Mouse (Mus musculus) lung, embryonic 16.5 days (tissue): ENCODE measurements around the gene Car5a. TPM values are rescaled to one million over a fixed set of nuclear protein-coding genes. Genes with fewer than 3 reads are reported as not detected.

Experiments
- ATAC-seq: fragments of 200-750 bp; cut with Nextera tagmentation; 2 replicates; pipeline ENCODE4 v1.8.0; 2017; ENCODE audit warnings: low read depth, mild to moderate bottlenecking, moderate library complexity
- H3K27ac ChIP-seq: fragments of 300-500 bp; sonication (generic); 2 replicates; pipeline ENCODE4 v1.5.1; 2014; ENCODE audit warnings: mild to moderate bottlenecking, control low read depth, low read length
- H3K27me3 ChIP-seq: fragments of 300-500 bp; sonication (generic); 2 replicates; pipeline ENCODE4 v1.6.1; 2014; ENCODE audit warnings: low read depth, low read length, mixed read lengths; ENCODE audit not compliant: control insufficient read depth, insufficient read depth
- H3K36me3 ChIP-seq: fragments of 300-500 bp; sonication (generic); 2 replicates; pipeline ENCODE4 v1.6.1; 2014; ENCODE audit warnings: low read length; ENCODE audit not compliant: control insufficient read depth, insufficient read depth
- H3K4me1 ChIP-seq: fragments of 300-500 bp; sonication (generic); replicated peaks from 2 replicates; pipeline ENCODE4 v1.6.1; 2014; ENCODE audit warnings: low read length, mixed read lengths; ENCODE audit not compliant: control insufficient read depth, insufficient read depth
- H3K4me2 ChIP-seq: fragments of 300-500 bp; sonication (generic); 2 replicates; pipeline ENCODE4 v1.6.1; 2014; ENCODE audit warnings: low read depth, low read length, control low read depth
- H3K4me3 ChIP-seq: fragments of 300-500 bp; sonication (generic); 2 replicates; pipeline ENCODE4 v1.5.1; 2014; ENCODE audit warnings: mild to moderate bottlenecking, low read length, control low read depth
- H3K9ac ChIP-seq: fragments of 300-500 bp; sonication (generic); 2 replicates; pipeline ENCODE4 v1.6.1; 2014; ENCODE audit warnings: low read length, control low read depth
- H3K9me3 ChIP-seq: fragments of 300-500 bp; sonication (generic); 2 replicates; pipeline ENCODE4 v1.6.1; 2016; ENCODE audit warnings: low read length; ENCODE audit not compliant: control insufficient read depth
- WGBS: fragments of 180-500 bp; shearing (Covaris S2); extraction: QIAGEN DNeasy Blood & Tissue Kit; methylation state at CpG from one replicate; pipeline ENCODE4 v1.1.7; 2014; 5-methylcytosine and 5-hydroxymethylcytosine counted together
- polyA plus RNA-seq: library from polyadenylated mRNA; unstranded; fragments of >200 nt; fragmentation: Nextera tagmentation; extraction: Ambion mirVana; gene quantifications from 2 replicates; pipeline ENCODE4 v1.2.1, GENCODE M21; 2015

The Car5a gene
- not detected in 2 replicates for polyA plus RNA-seq

GRCm38 (mm10) chr8:121944831-121945230 lies at the start of gene Car5a:
Gene Car5a (minus strand): TSS chr8:121944904.
- Histone ChIP-seq H3K4me3 (no peak within 1 kb of the TSS), H3K27me3 (no peaks in the 10 kb centered on the region), H3K4me2 (no peak within 1 kb of the TSS), H3K4me1 (peaks cover 20% of the 10 kb centered on the region; the same call in 1 of the 2 replicates), H3K36me3 (no peaks in the 10 kb centered on the region), H3K9me3 (no peaks in the 10 kb centered on the region), H3K9ac (no peak within 1 kb of the TSS), H3K27ac (no peak within 1 kb of the TSS)
- ATAC-seq: no peak

GRCm38 (mm10) chr8:121992911-121993310 lies 48.2 kb upstream of the Car5a start:
- Histone ChIP-seq H3K4me2 (no peak overlapping the region), H3K9me3 (no peaks in the 10 kb centered on the region), H3K4me3 (no peak overlapping the region), H3K36me3 (peaks cover 22% of the 10 kb centered on the region), H3K9ac (no peak overlapping the region), H3K27ac (no peak overlapping the region), H3K4me1 (no peaks in the 10 kb centered on the region), H3K27me3 (no peaks in the 10 kb centered on the region)
- WGBS: 71% methylated on average over 4 of the region's 4 CpGs
- no peak for ATAC-seq

- Histone ChIP-seq H3K9ac (no peak overlapping the region), H3K27me3 (no peaks in the 10 kb centered on the region), H3K4me2 (no peak overlapping the region), H3K27ac (no peak overlapping the region), H3K4me1 (no peaks in the 10 kb centered on the region), H3K4me3 (no peak overlapping the region), H3K9me3 (no peaks in the 10 kb centered on the region), H3K36me3 (peaks cover 16% of the 10 kb centered on the region)
- ATAC-seq: no peak
- 83% methylated on average over 7 of the region's 7 CpGs for WGBS
Observed at GRCm38 (mm10) chr8:121991611-121992010, 46.9 kb upstream of the Car5a start.

DNA sequence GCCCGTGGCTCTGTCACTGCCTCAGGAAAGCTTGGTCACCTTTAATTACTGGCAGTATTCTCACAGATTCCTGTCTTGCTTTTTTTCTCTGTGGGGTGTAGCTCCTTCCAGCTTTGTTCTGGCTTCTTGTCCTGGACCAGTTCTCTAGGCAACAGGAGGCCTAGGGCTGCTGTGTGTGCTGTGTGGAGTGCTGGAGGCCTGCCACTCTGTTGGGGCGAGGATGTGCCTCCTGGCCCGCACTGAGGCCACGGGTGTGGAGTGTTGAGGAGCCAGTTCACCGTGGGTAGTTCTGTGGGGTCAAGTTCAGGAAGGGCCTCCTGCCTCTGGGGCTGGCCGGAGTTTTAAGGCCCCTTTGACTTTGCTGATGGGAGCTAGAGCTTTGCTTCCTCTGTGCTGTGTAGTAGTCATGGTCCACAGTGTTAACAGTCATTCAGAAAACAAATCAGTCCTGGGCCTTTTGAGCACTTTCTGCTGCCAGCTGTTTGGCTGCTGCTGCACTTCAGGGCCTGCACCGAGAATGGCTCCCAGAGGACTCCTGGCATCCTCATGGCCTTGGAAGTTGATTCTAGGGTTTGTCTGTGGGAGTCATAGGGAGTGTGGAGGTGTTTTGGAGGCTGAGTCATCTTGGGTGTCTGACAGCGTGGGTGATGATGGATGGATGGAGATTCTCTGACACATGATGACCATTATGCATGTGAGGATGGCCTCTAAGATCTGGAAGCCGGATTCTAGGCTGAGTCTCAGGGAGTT lies 46.0 kb upstream of the Car5a start:
- WGBS: 73% methylated on average over 9 of the region's 9 CpGs
- H3K27me3 ChIP-seq: no peaks in the 10 kb centered on the region
- H3K4me2 ChIP-seq: no peak overlapping the region
- peaks cover 16% of the 10 kb centered on the region for H3K36me3 ChIP-seq
- H3K9me3 ChIP-seq: no peaks in the 10 kb centered on the region
- no peak overlapping the region for H3K4me3 ChIP-seq
- no peak overlapping the region for H3K9ac ChIP-seq
- no peak for ATAC-seq
- H3K27ac ChIP-seq: no peak overlapping the region
- no peaks in the 10 kb centered on the region for H3K4me1 ChIP-seq

- Histone ChIP-seq H3K4me3 (no peak overlapping the region), H3K4me1 (no peaks in the 10 kb centered on the region), H3K9ac (no peak overlapping the region), H3K27me3 (no peaks in the 10 kb centered on the region), H3K36me3 (peaks cover 13% of the 10 kb centered on the region), H3K9me3 (no peaks in the 10 kb centered on the region), H3K4me2 (no peak overlapping the region), H3K27ac (no peak overlapping the region)
- no peak for ATAC-seq
- 75% methylated on average over 5 of the region's 5 CpGs for WGBS
Observed at GRCm38 (mm10) chr8:121987892-121988291, 43.2 kb upstream of the Car5a start.

GRCm38 (mm10) chr8:121985673-121986072 lies 41.0 kb upstream of the Car5a start:
- Histone ChIP-seq H3K36me3 (peaks cover 15% of the 10 kb centered on the region), H3K4me2 (no peak overlapping the region)
- ATAC-seq: no peak

DNA sequence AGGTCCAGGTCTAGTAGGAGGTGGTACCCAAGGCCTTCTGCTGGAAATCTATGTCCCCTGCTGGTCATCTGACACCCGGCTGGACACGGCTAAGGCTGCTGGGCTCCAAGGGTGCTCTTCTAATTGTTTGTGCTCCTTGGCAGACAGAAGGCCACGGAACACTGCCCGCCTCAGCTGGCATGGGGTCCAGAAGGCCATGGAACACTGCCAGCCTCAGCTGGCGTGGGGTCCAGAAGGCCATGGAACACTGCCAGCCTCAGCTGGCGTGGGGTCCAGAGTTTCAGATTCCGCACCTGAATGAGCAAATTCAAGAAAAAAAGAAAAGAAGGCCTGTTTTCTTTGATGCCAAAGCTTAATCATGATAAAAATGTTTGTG lies 36.8 kb upstream of the Car5a start:
- H3K4me1 ChIP-seq: no peaks in the 10 kb centered on the region
- ATAC-seq: no peak
- peaks cover 22% of the 10 kb centered on the region for H3K36me3 ChIP-seq
- H3K4me2 ChIP-seq: no peak overlapping the region
- no peak overlapping the region for H3K27ac ChIP-seq
- H3K9ac ChIP-seq: no peak overlapping the region
- 81% methylated on average over 7 of the region's 7 CpGs for WGBS
- H3K9me3 ChIP-seq: no peaks in the 10 kb centered on the region
- H3K4me3 ChIP-seq: no peak overlapping the region
- no peaks in the 10 kb centered on the region for H3K27me3 ChIP-seq

More at GRCm38 (mm10) chr8:121985673-121986072, 41.0 kb upstream of the Car5a start:
- Histone ChIP-seq H3K4me3 (no peak overlapping the region), H3K27me3 (no peaks in the 10 kb centered on the region), H3K9ac (no peak overlapping the region), H3K4me1 (no peaks in the 10 kb centered on the region), H3K9me3 (no peaks in the 10 kb centered on the region), H3K27ac (no peak overlapping the region)
- WGBS: 87% methylated on average over 3 of the region's 3 CpGs

- ATAC-seq: no peak
- Histone ChIP-seq H3K4me3 (no peak overlapping the region), H3K9me3 (no peaks in the 10 kb centered on the region), H3K27ac (no peak overlapping the region), H3K9ac (no peak overlapping the region), H3K4me2 (no peak overlapping the region), H3K36me3 (peaks cover 27% of the 10 kb centered on the region), H3K4me1 (no peaks in the 10 kb centered on the region), H3K27me3 (no peaks in the 10 kb centered on the region)
- WGBS: 92% methylated on average over 11 of the region's 11 CpGs
Observed at GRCm38 (mm10) chr8:121980792-121981519, 36.3 kb upstream of the Car5a start.

GRCm38 (mm10) chr8:121978670-121979069 lies 34.0 kb upstream of the Car5a start:
- Histone ChIP-seq H3K36me3 (peaks cover 38% of the 10 kb centered on the region), H3K4me2 (no peak overlapping the region), H3K27me3 (no peaks in the 10 kb centered on the region), H3K27ac (no peak overlapping the region), H3K9me3 (no peaks in the 10 kb centered on the region), H3K9ac (no peak overlapping the region), H3K4me3 (no peak overlapping the region), H3K4me1 (no peaks in the 10 kb centered on the region)
- no peak for ATAC-seq
- 95% methylated on average over 13 of the region's 13 CpGs for WGBS
